Mouse (Mus musculus) heart, adult 18-20 months (tissue): ENCODE results near the gene Plcb1. TPM values are rescaled to one million over a fixed set of nuclear protein-coding genes. Genes with fewer than 3 reads are reported as not detected.

Experiments
- DNase-seq, 2 experiments: peaks; one replicate each; pipeline ENCODE4 v3.0.0; 2021 to 2022; ENCODE audit warnings: mixed read lengths in 1 of 2
- long read RNA-seq, 2 experiments: library from polyadenylated mRNA; stranded (forward); transcript quantifications; one replicate each; pipeline ENCODE4 v2.0.0; 2021
- total RNA-seq, 2 experiments: library from RNA; stranded (reverse); gene quantifications; 2 replicates each; pipeline ENCODE4 v1.2.3; 2021

Plcb1 gene
- total RNA-seq, result 1 to 10 TPM; 4.2 to 5.0 TPM
- long read RNA-seq, experiment 1, result 0 reads
- long read RNA-seq, experiment 2, partial matches to known transcripts, result 0 of 1 reads
- long read RNA-seq, experiment 2, other reads (novel, unspliced or antisense), result 1 of 1 reads

- peak; percentile 85 to 90 for DNase-seq
Measured at GRCm38 (mm10) chr2:134785970-134786855, at the start of gene Plcb1. Gene Plcb1, plus strand, starts transcription at chr2:134786067.

GRCm38 (mm10) chr2:134755537-134755936 lies 30.3 kb upstream of the Plcb1 start:
- DNase-seq, result no peak

- no peak for DNase-seq
Measured at GRCm38 (mm10) chr2:134756086-134756485, 29.8 kb upstream of the Plcb1 start.

- DNase-seq, result no peak
Measured at GRCm38 (mm10) chr2:134761029-134761428, 24.8 kb upstream of the Plcb1 start.

GRCm38 (mm10) chr2:134763406-134763990 lies 22.4 kb upstream of the Plcb1 start:
- no peak for DNase-seq

- DNase-seq, result no peak
Measured at GRCm38 (mm10) chr2:134764506-134764905, 21.4 kb upstream of the Plcb1 start.

GRCm38 (mm10) chr2:134779826-134780225 lies 6.0 kb upstream of the Plcb1 start:
- DNase-seq, result no peak

- DNase-seq, result no peak
Measured at GRCm38 (mm10) chr2:134780316-134780715, 5.6 kb upstream of the Plcb1 start.

- DNase-seq, result no peak
Measured at GRCm38 (mm10) chr2:134786856-134787250, 986 bp downstream of the Plcb1 start.

GRCm38 (mm10) chr2:134787336-134788095 lies 1.6 kb downstream of the Plcb1 start:
- DNase-seq, result no peak

- DNase-seq, result no peak
Measured at GRCm38 (mm10) chr2:134792926-134793325, 7.1 kb downstream of the Plcb1 start.

- DNase-seq, result peak; percentile 15 to 38
Measured at GRCm38 (mm10) chr2:134800226-134800625, 14.4 kb downstream of the Plcb1 start.

- DNase-seq, result peak; percentile 15
Measured at GRCm38 (mm10) chr2:134816383-134816782, 30.5 kb downstream of the Plcb1 start.

GRCm38 (mm10) chr2:134817058-134817840 lies 31.4 kb downstream of the Plcb1 start:
- DNase-seq, result no peak

GRCm38 (mm10) chr2:134821176-134821575 lies 35.3 kb downstream of the Plcb1 start:
- DNase-seq, result no peak

GRCm38 (mm10) chr2:134825645-134826044 lies 39.8 kb downstream of the Plcb1 start:
- no peak for DNase-seq

- DNase-seq, result no peak
Measured at GRCm38 (mm10) chr2:134826111-134827005, 40.5 kb downstream of the Plcb1 start.

- no peak for DNase-seq
Measured at GRCm38 (mm10) chr2:134827778-134828487, 42.1 kb downstream of the Plcb1 start.

GRCm38 (mm10) chr2:134831861-134832260 lies 46.0 kb downstream of the Plcb1 start:
- DNase-seq, result no peak

GRCm38 (mm10) chr2:134836097-134836496 lies 50.2 kb downstream of the Plcb1 start:
- no peak for DNase-seq
